ENCODE assay signal across 8 mouse cellular contexts in genomic region chr6:146795924-146796545, GRCm38 (mm10). TPM values are rescaled to one million over a fixed set of nuclear protein-coding genes. Genes with fewer than 3 reads are reported as not detected.
DNase-seq lines count a peak whose midpoint lies in the region; ATAC-seq and TF ChIP-seq lines count a peak whose summit lies in the region.

Gene Arntl2 (plus strand): TSS chr6:146796055.

- WGBS in forebrain, embryonic 13.5 days = under 1% methylated on average over 36 of the region's 36 CpGs
- WGBS in heart, embryonic 16.5 days = under 1% methylated on average over 36 of the region's 36 CpGs
- 1% methylated on average over 36 of the region's 36 CpGs for WGBS in liver, embryonic 12.5 days (ENCODE audit: insufficient replicate concordance)

- peak within 1 kb of the TSS; percentile 83 for H3K4me2 ChIP-seq in forebrain, embryonic 13.5 days
- peak within 1 kb of the TSS; percentile 96 for H3K4me2 ChIP-seq in heart, embryonic 16.5 days (ENCODE audit: low read depth, low read length)
- peak within 1 kb of the TSS; percentile 70 for H3K4me2 ChIP-seq in liver, embryonic 12.5 days

- H3K27ac ChIP-seq in forebrain, embryonic 13.5 days = no peak within 1 kb of the TSS
- H3K27ac ChIP-seq in heart, embryonic 16.5 days (ENCODE audit: low read length) = no peak within 1 kb of the TSS
- H3K27ac ChIP-seq in liver, embryonic 12.5 days = no peak within 1 kb of the TSS

- H3K9me3 ChIP-seq in E14TG2a.4 (ENCODE audit: low read length) = no peaks in the 10 kb centered on the region
- H3K9me3 ChIP-seq in forebrain, embryonic 13.5 days (replicated peaks) = no peaks in the 10 kb centered on the region
- H3K9me3 ChIP-seq in heart, embryonic 16.5 days (replicated peaks; ENCODE audit: control insufficient read depth, low read length) = no peaks in the 10 kb centered on the region
- H3K9me3 ChIP-seq in liver, embryonic 12.5 days (replicated peaks) = no peaks in the 10 kb centered on the region

- DNase-seq in kidney, postnatal 14 days = peak; percentile 78
- DNase-seq in neural tube, embryonic 10.5 days (ENCODE audit: extremely low spot score, low spot score) = peak; percentile 82
- peak; percentile 74 for DNase-seq in testis, postnatal 10 days (ENCODE audit: low spot score)

- H3K4me3 ChIP-seq in E14TG2a.4 (replicated peaks; ENCODE audit: low read length) = peak within 1 kb of the TSS; percentile 77
- H3K4me3 ChIP-seq in forebrain, embryonic 13.5 days = peak within 1 kb of the TSS; percentile 51
- peak within 1 kb of the TSS; percentile 68 for H3K4me3 ChIP-seq in heart, embryonic 16.5 days (ENCODE audit: low read length)
- H3K4me3 ChIP-seq in liver, embryonic 12.5 days = peak within 1 kb of the TSS; percentile 51

- TF ChIP-seq CTCF in E14TG2a.4 (conservative IDR thresholded peaks at IDR 0.05; ENCODE audit: low read length) = no peak

- H3K9ac ChIP-seq in forebrain, embryonic 13.5 days = peak within 1 kb of the TSS; percentile 68
- peak within 1 kb of the TSS; percentile 80 for H3K9ac ChIP-seq in heart, embryonic 16.5 days (ENCODE audit: low read length)
- 0 out of 2 replicates have a peak within 1 kb of the TSS, but pooled peaks have one; percentile 29 for H3K9ac ChIP-seq in liver, embryonic 12.5 days

- H3K4me1 ChIP-seq in E14TG2a.4 (replicated peaks; ENCODE audit: low read depth, low read length) = peaks cover 34% of the 10 kb centered on the region
- peaks cover 13% of the 10 kb centered on the region for H3K4me1 ChIP-seq in forebrain, embryonic 13.5 days
- H3K4me1 ChIP-seq in heart, embryonic 16.5 days (ENCODE audit: control insufficient read depth, insufficient read depth, low read length) = 0 out of 2 replicates have a peak, but pooled peaks cover 2% of the 10 kb centered on the region
- peaks cover 7% of the 10 kb centered on the region; the same call in 1 of the 2 replicates for H3K4me1 ChIP-seq in liver, embryonic 12.5 days

- H3K36me3 ChIP-seq in E14TG2a.4 (ENCODE audit: insufficient read depth, low read length) = no peaks in the 10 kb centered on the region
- no peaks in the 10 kb centered on the region for H3K36me3 ChIP-seq in forebrain, embryonic 13.5 days (ENCODE audit: poor library complexity, severe bottlenecking)
- H3K36me3 ChIP-seq in heart, embryonic 16.5 days (ENCODE audit: control insufficient read depth, insufficient read depth) = no peaks in the 10 kb centered on the region
- no peaks in the 10 kb centered on the region for H3K36me3 ChIP-seq in liver, embryonic 12.5 days

- H3K27me3 ChIP-seq in E14TG2a.4 (ENCODE audit: insufficient read depth, low read length) = peaks cover 44% of the 10 kb centered on the region
- peaks cover 24% of the 10 kb centered on the region for H3K27me3 ChIP-seq in forebrain, embryonic 13.5 days
- H3K27me3 ChIP-seq in heart, embryonic 16.5 days (ENCODE audit: control insufficient read depth, insufficient read depth, low read length) = no peaks in the 10 kb centered on the region
- peaks cover 38% of the 10 kb centered on the region for H3K27me3 ChIP-seq in liver, embryonic 12.5 days (replicated peaks)

- ATAC-seq in cerebellum, adult (ENCODE audit: insufficient number of reproducible peaks, low FRiP score, low TSS enrichment) = peak; percentile 87
- peak; percentile 98 for ATAC-seq in forebrain, embryonic 13.5 days
- peak; percentile 98 for ATAC-seq in heart, embryonic 16.5 days (replicated peaks; ENCODE audit: extremely low read depth, insufficient read depth, low FRiP score)
- ATAC-seq in liver, embryonic 12.5 days = peak; percentile 89

RNA-seq across cellular contexts. Expression of gene Arntl2, which starts in this region (rescaled TPM):
- 1.1 and 2.2 TPM in 2 replicates for polyA plus RNA-seq in forebrain, embryonic 13.5 days (2015; fragmentation: Nextera tagmentation; extraction: Ambion mirVana)
- 2.8 and 2.9 TPM in 2 replicates for polyA plus RNA-seq in heart, embryonic 16.5 days (2015; fragmentation: Nextera tagmentation; extraction: Ambion mirVana)
- polyA plus RNA-seq in liver, embryonic 12.5 days (2016; fragmentation: Nextera tagmentation; extraction: Ambion mirVana) = 0.50 and 0.94 TPM in 2 replicates

Comparison
In these comparisons a context has a peak if more than half of its experiments do, and no peak if none do; other contexts are left out.
1. Peak in ATAC-seq, H3K4me3 ChIP-seq, H3K9ac ChIP-seq and H3K4me2 ChIP-seq in liver, embryonic 12.5 days; RNA of the gene not detected or under 1 TPM.
2. H3K9ac ChIP-seq: peak in every context shown above with its lines; median percentile 80 in heart, embryonic 16.5 days; 68 in forebrain, embryonic 13.5 days; 29 in liver, embryonic 12.5 days.